Mouse (Mus musculus) CH12.LX (cell line): ENCODE results near the gene Rps6kb2. TPM values are rescaled to one million over a fixed set of nuclear protein-coding genes. Genes with fewer than 3 reads are reported as not detected.

Experiments used
- DNase-seq: peaks from one replicate; pipeline ENCODE4 v3.0.0-alpha.2; 2013; ENCODE audit errors: extremely low read depth
- H3K27ac ChIP-seq: 2 replicates; pipeline ENCODE4 v1.5.1; 2012; ENCODE audit warnings: low read depth, mild to moderate bottlenecking, control low read depth, moderate library complexity; ENCODE audit not compliant: insufficient read depth
- H3K27me3 ChIP-seq: replicated peaks from 2 replicates; pipeline ENCODE3; 2012; ENCODE audit warnings: inconsistent platforms
- H3K36me3 ChIP-seq, 2 experiments: replicated peaks in 1 of 2; 2 replicates each; pipeline versions ENCODE3 to v1.6.1; 2012; ENCODE audit warnings: inconsistent platforms in 1 of 2, low read length in 1 of 2, mild to moderate bottlenecking in 1 of 2, mixed read lengths in 1 of 2, moderate library complexity in 1 of 2; ENCODE audit not compliant: control insufficient read depth in 1 of 2, insufficient read depth in 1 of 2
- H3K4me1 ChIP-seq, 2 experiments: 2 replicates each; pipeline ENCODE4 v1.6.1; 2012; ENCODE audit warnings: inconsistent platforms in 1 of 2, moderate library complexity in 1 of 2; ENCODE audit not compliant: insufficient read depth in 2 of 2, control insufficient read depth in 1 of 2
- H3K4me2 ChIP-seq: 2 replicates; pipeline ENCODE4 v1.6.1; 2012; ENCODE audit warnings: low read depth, mild to moderate bottlenecking, control low read depth; ENCODE audit not compliant: poor library complexity, insufficient read depth, severe bottlenecking
- H3K4me3 ChIP-seq, 3 experiments: fragments of 150-350 bp in 1 of 3; sonication (generic) in 1 of 3; replicated peaks in 1 of 3; 2 replicates each; pipeline versions ENCODE3 to v1.5.1; 2011 to 2012; ENCODE audit warnings: low read depth in 2 of 3, low read length in 2 of 3, mild to moderate bottlenecking in 2 of 3, moderate library complexity in 2 of 3, control low read depth in 1 of 3, improper control_type of control experiment in 1 of 3, inconsistent platforms in 1 of 3, mixed read lengths in 1 of 3; ENCODE audit not compliant: poor library complexity in 1 of 3
- H3K79me2 ChIP-seq: replicated peaks from 2 replicates; pipeline ENCODE4 v1.6.1; 2012; ENCODE audit warnings: mild to moderate bottlenecking, moderate library complexity; ENCODE audit not compliant: control insufficient read depth, poor library complexity, insufficient read depth, severe bottlenecking; ENCODE audit errors: extremely low read depth
- H3K9ac ChIP-seq: 2 replicates; pipeline ENCODE4 v1.6.1; 2012; ENCODE audit warnings: low read depth, mild to moderate bottlenecking, control low read depth, moderate library complexity; ENCODE audit not compliant: insufficient read depth
- H3K9me3 ChIP-seq: replicated peaks from 2 replicates; pipeline ENCODE3; 2012; ENCODE audit warnings: low read length, inconsistent platforms, mixed read lengths
- BHLHE40 ChIP-seq: IDR thresholded peaks from 2 replicates; pipeline ENCODE4 v1.6.1; 2011; ENCODE audit warnings: mild to moderate bottlenecking, low read depth, low read length, improper control_type of control experiment
- CHD1 ChIP-seq: IDR thresholded peaks from 2 replicates; pipeline ENCODE4 v1.6.1; 2012; ENCODE audit warnings: low read depth, low read length, improper control_type of control experiment, inconsistent platforms
- CHD2 ChIP-seq: IDR thresholded peaks from 2 replicates; pipeline ENCODE4 v1.6.1; 2011; ENCODE audit warnings: low read length, improper control_type of control experiment
- E2F4 ChIP-seq: IDR thresholded peaks from 2 replicates; pipeline ENCODE4 v1.6.1; 2011; ENCODE audit warnings: low read depth, low read length, improper control_type of control experiment; ENCODE audit not compliant: insufficient replicate concordance
- ELF1 ChIP-seq: IDR thresholded peaks from 2 replicates; pipeline ENCODE4 v1.6.1; 2014; ENCODE audit warnings: low read depth, mild to moderate bottlenecking, inconsistent platforms, low read length, improper control_type of control experiment
- ETS1 ChIP-seq: conservative IDR thresholded peaks from 2 replicates; pipeline ENCODE4 v1.6.1; 2012; ENCODE audit warnings: low read depth, mild to moderate bottlenecking, inconsistent platforms, low read length, improper control_type of control experiment, moderate library complexity
- GABPA ChIP-seq: IDR thresholded peaks from 2 replicates; pipeline ENCODE4 v1.6.1; 2012; ENCODE audit warnings: low read depth, low read length, improper control_type of control experiment, inconsistent platforms; ENCODE audit not compliant: insufficient replicate concordance
- HCFC1 ChIP-seq: IDR thresholded peaks from 2 replicates; pipeline ENCODE4 v1.6.1; 2012; ENCODE audit warnings: low read depth, mild to moderate bottlenecking, inconsistent platforms, low read length, improper control_type of control experiment
- IRF4 ChIP-seq: IDR thresholded peaks from 2 replicates; pipeline ENCODE4 v1.6.1; 2014; ENCODE audit warnings: low read depth, mild to moderate bottlenecking, inconsistent platforms, low read length, improper control_type of control experiment
- JUN ChIP-seq: IDR thresholded peaks from 2 replicates; pipeline ENCODE4 v1.6.1; 2011; ENCODE audit warnings: low read depth, mild to moderate bottlenecking, low read length, improper control_type of control experiment, moderate library complexity; ENCODE audit not compliant: insufficient read depth
- JUND ChIP-seq: conservative IDR thresholded peaks from 2 replicates; pipeline ENCODE4 v1.6.1; 2011; ENCODE audit warnings: low read depth, low read length, improper control_type of control experiment
- KAT2A ChIP-seq: IDR thresholded peaks from 2 replicates; pipeline ENCODE4 v1.6.1; 2012; ENCODE audit warnings: low read length, improper control_type of control experiment, inconsistent platforms; ENCODE audit not compliant: insufficient replicate concordance
- MAFK ChIP-seq: IDR thresholded peaks from 2 replicates; pipeline ENCODE4 v1.6.1; 2011; ENCODE audit warnings: low read length, improper control_type of control experiment; ENCODE audit not compliant: insufficient replicate concordance
- MAX ChIP-seq: IDR thresholded peaks from 2 replicates; pipeline ENCODE4 v1.6.1; 2011; ENCODE audit warnings: low read length, improper control_type of control experiment
- MXI1 ChIP-seq: IDR thresholded peaks from 2 replicates; pipeline ENCODE4 v1.6.1; 2011; ENCODE audit warnings: mild to moderate bottlenecking, low read depth, low read length, improper control_type of control experiment
- NELFE ChIP-seq: IDR thresholded peaks from 2 replicates; pipeline ENCODE4 v1.6.1; 2011; ENCODE audit warnings: low read depth, low read length, improper control_type of control experiment
- NRF1 ChIP-seq: IDR thresholded peaks from 2 replicates; pipeline ENCODE4 v1.6.1; 2014; ENCODE audit warnings: low read depth, mild to moderate bottlenecking, inconsistent platforms, low read length, improper control_type of control experiment, moderate library complexity
- POLR2A ChIP-seq: IDR thresholded peaks from 2 replicates; pipeline ENCODE4 v1.6.1; 2011; ENCODE audit warnings: low read depth, mild to moderate bottlenecking, improper control_type of control experiment, low read length
- POLR2AphosphoS2 ChIP-seq: IDR thresholded peaks from 2 replicates; pipeline ENCODE4 v1.6.1; 2011; ENCODE audit warnings: low read depth, low read length, improper control_type of control experiment
- RAD21 ChIP-seq: IDR thresholded peaks from 2 replicates; pipeline ENCODE4 v1.6.1; 2011; ENCODE audit warnings: low read depth, mild to moderate bottlenecking, low read length, improper control_type of control experiment, moderate library complexity
- SIN3A ChIP-seq: IDR thresholded peaks from 2 replicates; pipeline ENCODE4 v1.6.1; 2012; ENCODE audit warnings: low read length, improper control_type of control experiment, inconsistent platforms
- SMC3 ChIP-seq: IDR thresholded peaks from 2 replicates; pipeline ENCODE4 v1.6.1; 2011; ENCODE audit warnings: low read depth, low read length, improper control_type of control experiment
- TBP ChIP-seq: conservative IDR thresholded peaks from 2 replicates; pipeline ENCODE4 v1.6.1; 2011; ENCODE audit warnings: low read depth, low read length, improper control_type of control experiment
- TCF12 ChIP-seq: IDR thresholded peaks from 2 replicates; pipeline ENCODE4 v1.6.1; 2014; ENCODE audit warnings: low read depth, mild to moderate bottlenecking, inconsistent platforms, low read length, improper control_type of control experiment
- USF1 ChIP-seq: IDR thresholded peaks from 2 replicates; pipeline ENCODE4 v1.6.1; 2014; ENCODE audit warnings: low read depth, mild to moderate bottlenecking, inconsistent platforms, low read length, improper control_type of control experiment
- USF2 ChIP-seq: conservative IDR thresholded peaks from 2 replicates; pipeline ENCODE4 v1.6.1; 2011; ENCODE audit warnings: low read depth, low read length, improper control_type of control experiment
- ZC3H11A ChIP-seq: IDR thresholded peaks from 2 replicates; pipeline ENCODE4 v1.6.1; 2012; ENCODE audit warnings: low read depth, mild to moderate bottlenecking, inconsistent platforms, low read length, improper control_type of control experiment
- ZKSCAN1 ChIP-seq: IDR thresholded peaks from 2 replicates; pipeline ENCODE4 v1.6.1; 2012; ENCODE audit warnings: low read depth, inconsistent platforms, low read length, improper control_type of control experiment, borderline replicate concordance
- ZMIZ1 ChIP-seq: IDR thresholded peaks from 2 replicates; pipeline ENCODE4 v1.6.1; 2012; ENCODE audit warnings: low read depth, mild to moderate bottlenecking, inconsistent platforms, low read length, improper control_type of control experiment
- ZNF384 ChIP-seq: IDR thresholded peaks from 2 replicates; pipeline ENCODE4 v1.6.1; 2012; ENCODE audit warnings: low read depth, low read length, improper control_type of control experiment, inconsistent platforms
- dilution Hi-C: fragments of 300-500 bp; cut with MboI; formaldehyde crosslinking; loops from 2 replicates; pipeline ENCODE4 v1.14.3; 2020; ENCODE audit warnings: low sequenced_read_pairs; ENCODE audit not compliant: extremely low pct_unique_long_range_greater_than_20kb, extremely low pct_ligation_motif_present
- in situ Hi-C: fragments of 300-500 bp; cut with MboI; formaldehyde crosslinking; loops from 3 replicates; pipeline ENCODE4 v1.14.3; 2019; ENCODE audit warnings: low sequenced_read_pairs, low pct_ligation_motif_present, low pct_unique_long_range_greater_than_20kb, mixed read lengths
- polyA plus RNA-seq: library from polyadenylated mRNA; unstranded; fragments of >175 nt; gene quantifications from 2 replicates; pipeline ENCODE4 v1.2.1, GENCODE M21; 2012; ENCODE audit warnings: low read depth; ENCODE audit not compliant: insufficient read length
- total RNA-seq, 2 experiments: library from RNA; depleted of rRNA; stranded (reverse); fragments of 300-350 nt in 1 of 2; fragments of >200 nt in 1 of 2; gene quantifications; 2 replicates each; pipeline ENCODE4 v1.2.3; 2012 to 2014

The Rps6kb2 gene
- total and polyA plus RNA-seq, 3 experiments = 9.7 to 26.6 (median 20.7) TPM

- Histone ChIP-seq H3K9me3 (no peaks in the 10 kb centered on the region), H3K27me3 (no peaks in the 10 kb centered on the region), H3K79me2 (peaks cover 6% of the 10 kb centered on the region; the same call in 1 of the 2 replicates), H3K4me3 (peak overlapping the region; percentile 27 to 63 (median 49)), H3K9ac (peak overlapping the region; percentile 33; the same call in 1 of the 2 replicates), H3K4me1 (peaks cover 17 to 69% of the 10 kb centered on the region in 2 experiments), H3K4me2 (peak overlapping the region; percentile 21; the same call in 1 of the 2 replicates), H3K27ac (peak overlapping the region; percentile 58), H3K36me3 (peaks cover 17 to 32% of the 10 kb centered on the region in 2 experiments)
- DNase-seq = peak; percentile 99
- TF ChIP-seq KAT2A (peak; percentile 88), CHD2 (peak; percentile 70; the same call in 1 of the 2 replicates), IRF4 (peak; percentile 25; the same call in 1 of the 2 replicates), SIN3A (0 out of 2 replicates have a peak, but pooled peaks have one; percentile 41), ETS1 (peak; percentile 34; the same call in 1 of the 2 replicates), JUND (no peak), SMC3 (no peak), ZMIZ1 (0 out of 2 replicates have a peak, but pooled peaks have one; percentile 62), BHLHE40 (no peak), HCFC1 (peak; percentile 95), E2F4 (no peak), NELFE (peak; percentile 59), CHD1 (no peak), TBP (0 out of 2 replicates have a peak, but pooled peaks have one; percentile 56), ZC3H11A (no peak), POLR2A (peak; percentile 72), JUN (no peak), MXI1 (no peak), RAD21 (no peak), MAX (peak; percentile 100), NRF1 (peak; percentile 95), ELF1 (peak; percentile 93), USF1 (no peak), TCF12 (peak; percentile 85), USF2 (peak; percentile 41; the same call in 1 of the 2 replicates), MAFK (peak; percentile 46; the same call in 1 of the 2 replicates), ZNF384 (peak; percentile 37; the same call in 1 of the 2 replicates), ZKSCAN1 (no peak), POLR2AphosphoS2 (no peak), GABPA (no peak; the same call in 1 of the 2 replicates)
- in situ Hi-C loops (no loop called here), dilution Hi-C loops (no loop called here)
These were observed 41.9 kb downstream of the Rps6kb2 start for GRCm38 (mm10) chr19:4121097-4121805.
